Mouse (Mus musculus): ENCODE results near the gene Pspc1.
"Not testable (repeated sequence)": the region's sequence is repeated elsewhere in the genome, so short reads cannot be mapped to it uniquely, and the experiment has no call there.

Gene Pspc1

GRCm38 (mm10) chr14:56778200-56778932, at the start of gene Pspc1:
Pspc1 (minus strand) TSS chr14:56778316.
- DNase-seq (ENCODE audit: low spot score): peak; percentile 96

GRCm38 (mm10) chr14:56824562-56824961, 46.4 kb upstream of the Pspc1 start:
- no peak for DNase-seq (ENCODE audit: low spot score)

DNA sequence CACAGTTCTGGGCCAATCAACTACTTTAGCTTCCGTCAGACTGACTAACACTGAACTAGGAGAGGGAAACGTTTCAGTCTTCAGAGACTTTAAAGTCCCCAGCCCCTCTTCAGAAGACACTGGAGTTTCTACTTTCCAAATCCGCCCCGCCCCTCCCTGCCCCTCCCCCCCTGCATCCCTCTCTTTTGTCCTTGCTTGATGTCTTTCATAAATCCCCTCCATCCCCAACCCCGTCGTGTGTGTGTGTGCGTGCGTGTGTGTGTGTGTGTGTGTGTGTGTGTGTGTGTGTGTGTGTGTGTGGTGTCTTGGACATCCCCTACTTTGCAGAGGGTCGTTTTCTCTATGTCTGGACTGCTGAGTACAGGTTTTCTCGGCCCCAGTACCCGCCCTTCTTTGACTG, 39.5 kb upstream of the Pspc1 start:
- DNase-seq (ENCODE audit: low spot score): no peak

DNA sequence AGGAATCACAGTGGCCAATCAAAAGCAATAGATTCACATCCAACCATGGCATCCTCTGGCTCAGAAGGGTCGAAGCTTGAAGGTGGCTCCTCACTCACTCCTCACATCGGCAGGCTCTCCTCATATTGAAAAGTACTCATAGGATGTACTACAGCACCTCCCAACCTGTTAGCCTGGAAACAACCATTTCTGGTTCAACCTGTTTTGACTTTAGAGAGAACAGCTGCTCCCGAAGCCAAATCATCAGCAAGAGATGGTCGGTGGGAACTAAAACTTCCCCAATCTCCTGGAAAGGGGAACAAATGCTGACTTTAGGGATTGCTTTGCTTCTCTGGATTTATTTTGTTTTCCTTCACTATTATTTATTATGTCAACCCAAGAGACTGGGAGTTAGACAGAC, 39.0 kb upstream of the Pspc1 start:
- DNase-seq (ENCODE audit: low spot score): no peak

- DNase-seq (ENCODE audit: low spot score): no peak
These were observed 38.4 kb upstream of the Pspc1 start for GRCm38 (mm10) chr14:56816541-56816940.

GRCm38 (mm10) chr14:56812520-56813036, 34.5 kb upstream of the Pspc1 start:
- DNase-seq (ENCODE audit: low spot score): peak; percentile 90

DNA sequence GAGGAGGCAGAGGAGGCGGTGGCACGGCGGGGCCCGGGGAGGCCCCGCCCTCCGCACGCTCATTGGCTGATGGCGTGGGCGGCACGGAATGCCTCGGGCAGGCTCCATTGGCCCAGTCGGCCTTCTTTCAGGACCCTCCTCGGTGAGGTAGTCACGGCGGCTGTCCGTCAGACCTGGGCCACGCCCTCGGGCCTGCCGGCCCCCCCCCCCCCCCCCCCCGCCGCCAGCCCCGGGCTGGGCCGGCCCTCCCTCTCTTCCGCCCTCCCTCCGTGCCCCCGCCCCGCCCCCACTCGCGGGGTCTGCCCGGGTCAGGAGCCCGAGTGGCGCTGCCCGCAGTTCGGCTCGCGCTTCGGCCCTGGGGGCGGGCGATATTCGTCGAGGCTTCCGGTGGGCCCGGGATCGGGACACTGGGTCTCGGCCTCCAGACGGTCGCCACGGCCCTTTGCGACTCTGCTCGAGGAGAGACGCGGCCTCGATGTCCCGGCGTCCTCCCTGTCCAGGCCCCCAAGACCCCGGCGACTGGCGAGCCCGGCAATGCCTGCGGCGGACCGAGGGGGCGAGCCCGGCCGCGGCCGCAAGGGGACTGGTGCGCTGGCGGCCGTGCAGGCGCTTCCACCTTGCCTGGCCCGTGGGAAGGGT, 33.7 kb upstream of the Pspc1 start, which contains the start of gene Zmym5:
Gene Zmym5, minus strand, starts transcription at position 16 of the 639 bp plus-strand sequence.
- peak; percentile 48 for DNase-seq (ENCODE audit: low spot score)

DNA sequence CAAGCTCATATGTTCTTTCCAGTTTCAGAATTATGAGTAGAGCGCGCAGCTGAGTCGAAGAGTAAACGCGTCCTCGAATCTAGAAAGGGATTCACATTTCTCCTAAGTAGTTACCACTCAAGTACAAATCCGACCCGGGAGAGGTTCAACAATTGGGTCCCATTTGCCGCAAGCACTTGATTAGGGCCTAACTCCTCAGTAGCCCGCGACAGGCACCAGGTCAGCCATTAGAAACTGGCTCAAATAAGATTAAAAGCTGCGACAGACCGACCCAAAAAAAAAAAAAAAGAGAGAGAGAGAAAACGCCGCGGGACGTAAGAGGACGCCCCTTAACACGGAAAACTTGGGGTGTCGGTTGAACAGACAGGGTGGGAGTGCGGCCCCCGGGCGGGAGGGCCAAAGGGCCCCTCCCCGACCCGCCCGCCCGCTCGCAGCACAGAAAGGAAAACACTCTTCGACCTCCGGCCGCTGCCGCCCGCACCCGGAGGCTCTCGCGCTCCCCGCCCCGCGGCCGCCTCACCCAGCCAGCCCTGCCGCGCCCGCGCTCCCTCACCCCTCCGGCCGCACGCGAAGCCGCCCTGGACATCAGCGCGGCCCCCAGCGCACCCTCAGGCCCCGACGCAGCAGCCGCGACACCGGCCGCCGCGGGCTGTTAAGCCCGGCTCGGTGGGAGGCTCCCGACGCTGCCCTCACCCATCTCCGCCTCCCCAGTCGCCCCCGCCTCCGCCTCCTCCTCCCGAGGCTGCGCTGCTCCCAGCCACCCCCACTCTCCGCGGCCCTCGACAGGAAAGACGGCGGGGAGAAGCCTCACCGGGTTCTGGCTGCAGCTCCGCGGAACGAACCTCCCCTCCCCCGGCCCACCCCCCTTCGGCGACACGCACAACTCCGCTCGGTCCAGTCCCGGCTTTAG, 32.9 kb upstream of the Pspc1 start:
- not testable (repeated sequence) for DNase-seq (ENCODE audit: low spot score)

DNA sequence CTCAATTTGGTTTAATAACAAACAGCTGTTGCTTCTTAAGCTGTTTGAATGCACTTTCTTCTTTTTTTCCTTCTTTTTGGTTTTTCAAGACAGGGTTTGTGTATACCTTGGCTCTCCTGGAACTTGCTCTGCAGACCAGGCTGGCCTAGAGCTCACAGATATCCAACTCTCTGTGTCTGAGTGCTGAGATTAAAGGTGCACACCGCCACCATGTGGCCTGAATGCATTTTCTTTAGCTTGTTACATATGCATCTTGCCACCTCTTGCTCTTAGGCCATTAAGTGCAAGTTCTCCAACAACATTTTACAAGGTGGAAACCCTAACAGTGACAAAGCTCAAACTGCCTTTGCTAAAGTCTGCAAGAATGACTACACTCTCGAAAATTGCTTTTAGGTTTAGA, 15.1 kb upstream of the Pspc1 start:
- DNase-seq (ENCODE audit: low spot score): no peak

GRCm38 (mm10) chr14:56784575-56784974, 6.5 kb upstream of the Pspc1 start:
- no peak for DNase-seq (ENCODE audit: low spot score)

DNA sequence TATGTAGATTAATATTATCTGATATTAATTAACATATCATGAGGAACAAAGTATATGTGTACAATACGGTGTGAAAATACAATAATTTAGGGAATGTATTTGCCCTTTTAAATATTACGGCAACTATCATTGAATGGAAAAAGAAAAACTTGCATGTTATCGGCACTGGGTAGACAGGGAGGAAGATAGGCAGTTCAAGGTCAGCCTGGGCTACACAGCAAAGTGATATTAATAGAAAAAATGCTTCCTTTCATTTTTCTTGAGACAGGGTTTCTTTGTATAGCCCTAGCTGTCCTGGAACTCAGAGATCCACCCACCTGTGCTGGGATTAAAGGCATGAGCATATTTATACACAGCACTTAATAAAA, 801 bp upstream of the Pspc1 start:
- DNase-seq (ENCODE audit: low spot score): no peak

DNA sequence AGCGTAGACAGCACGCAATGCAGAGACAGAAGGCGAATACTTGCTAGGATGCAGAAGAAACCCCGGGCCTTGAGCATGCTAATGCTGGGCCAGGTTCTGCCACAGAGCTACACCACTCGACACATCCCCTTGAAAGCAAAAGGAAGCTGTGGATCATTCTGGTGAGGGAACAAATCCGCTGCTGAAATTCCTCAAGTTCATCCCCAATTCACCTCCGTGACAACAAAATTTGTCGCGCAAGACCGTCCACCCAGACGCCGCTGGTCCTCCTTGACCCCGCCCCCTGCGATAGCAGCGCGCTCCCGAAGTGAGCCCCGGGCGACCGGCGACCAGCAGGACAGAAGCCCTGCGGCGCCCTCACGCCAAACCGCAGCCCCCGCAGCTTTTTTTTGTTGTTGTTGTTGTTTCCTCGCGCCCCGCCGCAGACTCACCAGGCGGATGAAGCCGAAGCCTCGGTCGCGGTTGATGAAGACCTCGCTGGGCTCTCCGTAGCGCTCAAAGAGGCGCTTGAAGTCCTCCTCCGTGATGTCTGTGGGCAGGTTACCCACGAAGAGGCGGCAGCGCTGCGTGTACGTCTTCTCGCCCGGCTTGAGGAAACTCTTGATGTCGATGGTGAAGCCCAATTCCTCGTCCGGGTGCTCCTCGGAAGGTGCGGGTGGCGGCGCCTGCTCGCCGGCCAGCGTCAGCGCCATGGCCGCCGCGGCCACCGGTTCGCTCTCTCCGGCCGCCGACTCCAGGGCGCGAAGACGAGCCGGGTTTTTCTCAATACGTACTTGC, 568 bp downstream of the Pspc1 start:
- DNase-seq (ENCODE audit: low spot score): peak; percentile 8

DNA sequence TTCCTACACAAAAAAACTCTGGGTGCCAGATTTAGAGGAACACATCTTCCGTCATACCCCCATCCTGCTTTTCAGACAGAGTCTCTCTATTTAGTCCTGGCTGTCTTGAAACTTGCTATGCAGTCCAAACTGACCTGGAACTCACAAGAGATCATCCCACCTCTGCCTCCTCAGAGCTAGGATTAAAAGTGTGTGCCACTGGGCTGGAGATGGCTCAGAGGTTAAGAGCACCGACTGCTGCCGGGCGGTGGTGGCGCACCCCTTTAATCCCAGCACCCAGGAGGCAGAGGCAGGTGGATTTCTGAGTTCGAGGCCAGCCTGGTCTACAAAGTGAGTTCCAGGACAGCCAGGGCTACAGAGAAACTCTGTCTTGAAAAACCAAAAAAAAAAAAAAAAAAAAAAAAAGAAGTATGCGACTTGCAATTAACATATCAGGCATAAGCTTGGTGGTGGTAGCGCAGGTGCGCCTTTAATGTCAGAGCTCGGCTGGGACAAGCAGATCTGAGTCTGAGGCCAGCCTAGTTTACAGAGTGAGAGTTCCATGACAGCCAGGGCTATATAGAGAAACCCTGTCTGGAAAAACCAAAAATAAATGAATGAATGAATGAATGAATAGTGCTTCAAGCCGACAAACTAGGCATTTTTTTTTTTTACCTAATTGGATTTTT, 1.4 kb downstream of the Pspc1 start:
- DNase-seq (ENCODE audit: low spot score): no peak

DNA sequence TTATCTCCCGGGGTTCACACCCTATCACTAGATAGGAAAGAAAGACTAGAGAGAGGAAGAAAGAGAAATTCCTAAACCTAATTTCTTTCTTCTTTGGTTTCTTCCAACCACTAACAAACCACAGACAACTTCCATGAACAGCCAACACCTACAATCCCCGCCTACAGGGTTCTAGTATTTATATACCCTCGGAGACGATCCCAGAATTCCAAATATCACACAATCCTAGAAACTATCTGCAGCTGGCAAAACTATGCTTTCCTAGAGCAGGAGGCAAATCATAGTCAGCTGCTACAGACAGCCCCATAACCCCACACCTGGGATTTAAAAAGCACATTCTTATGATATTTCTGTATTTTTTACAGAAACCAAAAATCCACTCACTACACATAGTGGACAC, 2.7 kb downstream of the Pspc1 start:
- no peak for DNase-seq (ENCODE audit: low spot score)

DNA sequence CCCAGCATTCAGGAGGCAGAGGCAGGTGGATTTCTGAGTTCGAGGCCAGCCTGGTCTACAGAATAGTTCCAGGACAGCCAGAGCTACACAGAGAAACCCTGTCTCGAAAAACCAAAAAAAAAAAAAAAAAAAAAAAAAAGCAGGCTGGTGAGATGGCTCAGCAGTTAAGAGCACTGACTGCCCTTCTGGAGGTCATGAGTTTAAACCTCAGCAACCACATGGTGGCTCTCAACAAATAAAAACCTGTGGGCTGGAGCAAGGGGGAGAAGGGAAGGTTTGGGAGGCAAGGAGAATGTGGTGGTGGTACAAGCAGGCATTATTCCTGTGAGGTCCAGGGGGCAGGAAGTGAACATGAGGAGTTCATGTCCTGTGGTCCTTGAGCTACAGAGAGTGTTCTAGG, 11.7 kb downstream of the Pspc1 start:
- DNase-seq (ENCODE audit: low spot score): not testable (repeated sequence)

DNA sequence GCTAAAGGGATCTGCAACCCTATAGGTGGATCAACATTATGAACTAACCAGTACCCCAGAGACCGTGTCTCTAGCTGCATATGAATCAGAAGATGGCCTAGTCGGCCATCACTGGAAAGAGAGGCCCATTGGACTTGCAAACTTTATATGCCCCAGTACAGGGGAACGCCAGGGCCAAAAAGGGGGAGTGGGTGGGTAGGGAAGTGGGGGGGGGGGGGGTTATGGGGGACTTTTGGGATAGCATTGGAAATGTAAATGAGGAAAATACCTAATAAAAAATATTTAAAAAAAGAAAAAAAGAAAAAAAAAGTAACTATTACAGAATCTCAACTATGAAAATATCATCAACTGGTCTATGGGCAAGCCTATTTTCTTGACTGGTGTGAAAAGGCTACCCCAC, 13.0 kb downstream of the Pspc1 start:
- not testable (repeated sequence) for DNase-seq (ENCODE audit: low spot score)

GRCm38 (mm10) chr14:56751282-56751681, 26.8 kb downstream of the Pspc1 start:
- no peak for DNase-seq (ENCODE audit: low spot score)

DNA sequence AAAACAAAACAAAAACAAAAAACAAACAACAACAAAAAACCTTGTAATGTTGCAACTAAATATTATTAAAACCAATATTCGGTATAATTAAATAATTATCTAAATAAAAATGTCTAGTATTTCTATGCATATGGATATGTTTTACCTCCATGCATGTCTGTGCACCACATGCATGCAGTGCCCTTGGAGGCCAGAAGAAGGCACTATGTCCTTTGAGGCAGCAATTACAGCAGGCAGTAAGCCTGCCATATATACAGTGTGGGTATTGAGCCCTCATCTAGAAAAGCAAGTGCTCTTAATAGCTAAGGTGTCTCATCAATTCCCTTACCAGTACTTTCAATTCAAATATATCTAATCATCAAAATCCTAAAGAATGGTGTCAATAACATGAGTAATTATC, 37.9 kb downstream of the Pspc1 start:
- no peak for DNase-seq (ENCODE audit: low spot score)

DNA sequence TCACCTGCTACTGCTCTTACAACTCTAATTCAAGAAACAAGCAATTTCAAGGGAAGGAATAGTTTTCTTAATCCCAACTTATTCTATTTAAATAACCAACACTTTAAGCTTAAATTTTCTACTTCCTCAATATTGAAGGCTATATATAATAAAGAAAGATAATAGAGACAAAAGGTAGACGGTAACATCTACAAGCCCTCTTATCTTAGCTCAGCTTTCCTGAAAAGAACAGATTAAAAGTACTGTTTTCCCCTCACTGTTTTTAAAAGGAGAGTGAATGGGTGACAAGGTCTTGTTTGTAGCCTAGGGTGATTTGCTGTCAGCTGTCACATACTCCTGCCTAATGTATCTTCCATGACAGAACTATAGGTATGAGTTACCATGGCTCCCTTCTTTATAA, 51.6 kb downstream of the Pspc1 start:
- no peak for DNase-seq (ENCODE audit: low spot score)

DNA sequence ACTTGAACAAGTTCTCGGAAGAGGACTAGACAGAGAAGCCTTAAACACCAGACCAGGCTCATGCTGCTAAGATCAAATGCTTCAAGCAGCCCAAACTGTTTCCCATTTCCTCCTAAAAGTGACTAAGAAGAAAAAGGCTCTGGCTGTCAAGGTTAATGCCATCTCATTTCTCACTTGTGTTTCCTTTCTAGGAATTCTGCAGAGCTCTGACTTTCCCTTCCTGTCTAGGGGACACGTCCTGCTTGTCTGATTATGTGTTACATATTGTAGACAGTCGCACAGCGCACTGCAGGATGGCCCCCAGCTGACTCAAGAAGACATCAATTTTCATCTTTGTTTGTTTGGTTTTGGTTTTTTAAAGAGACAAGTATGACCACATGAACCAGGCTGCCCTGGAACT, 72.4 kb downstream of the Pspc1 start:
- DNase-seq (ENCODE audit: low spot score): no peak

GRCm38 (mm10) chr14:56702644-56703043, 75.5 kb downstream of the Pspc1 start:
- DNase-seq (ENCODE audit: low spot score): no peak

Data from layer of hippocampus, adult 9-10 months (tissue).